Mouse (Mus musculus) adrenal gland, adult 10 weeks (tissue): Measurements from ENCODE around the gene Samd11. TPM values are rescaled to one million over a fixed set of nuclear protein-coding genes. Genes with fewer than 3 reads are reported as not detected.

Experiments
- polyA plus RNA-seq: library from polyadenylated mRNA; stranded (reverse); fragments of 350-450 nt; fragmentation: Illumina TruSeq; extraction: RNeasy Lipid Tissue Mini Kit (QIAGEN cat#74804); gene quantifications from one replicate; pipeline ENCODE4 v1.2.3, GENCODE M21; 2014; ENCODE audit warnings: low read depth, low replicate concordance

Samd11 gene
- polyA plus RNA-seq, result not detected

DNA sequence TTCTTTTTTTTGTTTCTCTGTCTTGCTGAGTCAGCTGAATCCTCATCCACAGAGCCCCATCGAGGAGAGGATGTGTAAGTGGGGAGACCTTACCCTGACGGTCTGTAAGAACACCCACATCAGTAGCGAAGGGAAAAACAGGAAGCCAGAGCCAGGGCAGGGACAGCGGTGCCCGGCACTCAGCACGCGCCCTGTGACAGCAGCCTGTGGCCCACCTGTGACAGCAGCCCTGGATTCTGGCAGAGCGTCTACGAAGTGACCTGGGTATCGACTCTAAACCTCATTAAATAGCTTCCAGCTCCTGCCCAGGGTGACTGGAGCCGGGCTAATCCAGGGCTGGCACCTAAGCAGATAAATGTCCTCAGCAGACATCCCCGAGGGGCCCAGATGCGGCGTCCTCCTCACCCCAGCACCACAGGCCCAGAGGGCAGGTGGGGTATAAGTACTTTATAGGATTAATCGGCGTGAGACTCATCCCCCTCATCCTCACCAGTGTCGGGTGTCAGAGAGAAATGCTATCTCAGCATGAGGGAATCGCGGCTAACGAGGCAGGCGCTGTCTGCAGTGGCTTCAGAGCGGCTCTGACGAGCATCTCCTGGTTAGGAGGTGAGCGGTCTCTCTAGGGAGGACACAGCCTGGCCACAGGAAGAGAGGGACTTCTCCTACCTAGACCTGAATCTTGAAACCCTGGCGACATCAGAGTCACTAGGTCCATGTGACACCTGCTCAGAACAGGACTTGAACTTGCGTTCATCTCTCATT, at the start of gene Samd11:
Gene Samd11, minus strand, starts transcription at position 580 of the 762 bp plus-strand sequence.

DNA sequence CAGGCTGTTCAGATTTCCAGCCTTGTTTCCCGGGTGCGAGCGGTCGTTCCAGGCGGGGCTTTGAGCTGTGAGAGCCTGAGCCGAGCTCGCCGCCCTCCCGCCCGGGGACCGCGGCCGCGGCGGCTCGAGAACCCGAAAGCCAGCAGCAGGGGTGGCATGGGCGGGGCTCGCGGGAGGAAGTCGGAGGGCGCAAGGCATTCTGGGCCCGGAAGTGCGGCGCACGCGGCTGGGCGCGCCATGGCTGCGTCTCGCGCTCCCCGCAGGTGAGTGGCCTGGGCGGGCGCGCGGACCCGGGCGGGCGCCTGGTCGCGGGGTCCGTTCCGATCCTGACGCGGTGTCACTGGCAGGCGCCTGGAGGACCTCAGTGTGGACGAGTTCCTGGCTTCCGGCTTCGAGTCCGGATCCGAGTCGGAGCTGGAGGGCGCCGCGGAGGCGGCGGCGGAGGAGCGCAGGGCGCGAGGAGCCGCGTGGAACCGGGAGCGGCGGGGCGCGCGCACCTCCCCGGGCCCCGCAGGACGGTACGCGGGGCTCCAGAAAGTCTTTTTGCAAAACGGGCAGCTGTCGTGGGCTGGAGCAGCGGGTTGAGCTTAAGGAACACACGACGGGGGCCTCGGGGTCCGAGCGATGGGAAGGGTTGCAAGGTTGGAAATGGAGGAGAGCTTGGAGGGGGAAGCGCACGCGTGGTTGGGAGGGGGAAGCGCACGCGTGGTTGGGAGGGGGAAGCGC, 19.5 kb downstream of the Samd11 start, which contains the start of gene Noc2l:
Gene Noc2l, plus strand, starts transcription at position 203 of the 726 bp plus-strand sequence.

DNA sequence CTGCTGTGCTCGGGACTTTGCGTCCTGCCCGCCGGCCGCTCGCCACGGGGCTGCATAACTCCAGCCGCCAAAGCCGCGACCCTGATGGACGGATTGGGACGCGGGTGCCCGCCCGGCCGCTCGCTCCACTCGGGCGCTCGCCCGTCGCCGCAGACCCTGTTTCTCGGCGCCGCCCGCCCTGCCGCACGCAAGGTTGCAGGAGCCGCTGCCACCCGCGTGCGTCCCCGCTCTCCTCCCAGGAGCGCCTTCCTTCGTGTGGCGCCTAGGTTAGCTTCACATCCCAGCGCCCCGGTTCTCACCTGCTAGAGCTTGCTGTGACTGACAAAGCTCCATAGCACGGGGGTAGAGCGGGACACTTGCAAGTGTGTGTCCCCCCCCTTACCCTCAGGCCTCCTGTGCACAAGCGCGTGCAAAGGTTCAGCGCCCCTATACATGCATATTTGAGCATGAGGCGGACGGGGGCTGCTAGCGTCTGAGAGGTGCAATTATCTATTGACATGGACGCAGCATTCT, 20.7 kb downstream of the Samd11 start, which contains the start of gene Plekhn1:
Gene Plekhn1, minus strand, starts transcription at position 157 of the 513 bp plus-strand sequence.

DNA sequence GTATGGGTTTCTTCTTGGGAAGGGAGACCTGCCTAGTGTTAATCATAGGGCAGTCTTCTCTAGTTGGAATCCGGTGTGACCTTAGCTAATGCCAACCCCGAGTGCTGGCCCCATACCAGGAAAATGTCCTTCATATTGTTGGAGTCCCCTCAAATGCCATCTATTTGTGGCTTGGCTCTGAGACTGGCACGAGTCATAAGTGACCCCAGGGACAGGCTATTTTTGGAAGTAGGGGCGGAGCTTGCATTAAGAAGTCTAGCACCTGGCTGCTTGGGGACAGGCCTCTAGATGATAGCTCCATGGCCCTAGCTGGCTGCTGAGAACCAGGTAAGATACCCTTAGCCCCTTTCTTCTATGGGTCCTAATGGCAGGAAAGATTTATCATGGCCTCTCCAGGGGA, 39.8 kb downstream of the Samd11 start, which contains the start of gene Perm1:
Gene Perm1, plus strand, starts transcription at position 220 of the 400 bp plus-strand sequence.

DNA sequence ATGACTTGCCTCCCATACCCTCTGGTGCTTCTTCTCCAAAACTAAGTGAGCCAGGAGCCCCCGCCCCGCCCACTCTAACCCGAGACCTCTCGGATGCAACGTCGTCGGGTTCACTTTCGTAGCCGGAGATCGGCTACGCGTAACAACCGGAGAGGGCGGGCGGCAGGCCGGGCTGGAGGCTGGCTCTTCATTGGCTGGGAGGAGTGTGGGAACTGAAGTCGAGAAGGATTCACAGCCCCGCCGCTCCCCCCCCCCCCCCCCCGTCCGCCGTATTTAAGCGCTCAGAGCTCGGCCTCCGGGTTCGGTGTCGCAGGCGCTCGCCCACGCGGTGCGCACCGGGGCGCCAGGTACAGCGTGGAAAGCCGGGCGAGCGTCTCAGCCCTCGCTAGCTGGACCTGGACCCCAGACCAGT, 52.5 kb downstream of the Samd11 start, which contains the start of gene AW011738:
Gene AW011738, plus strand, starts transcription at position 304 of the 412 bp plus-strand sequence.

DNA sequence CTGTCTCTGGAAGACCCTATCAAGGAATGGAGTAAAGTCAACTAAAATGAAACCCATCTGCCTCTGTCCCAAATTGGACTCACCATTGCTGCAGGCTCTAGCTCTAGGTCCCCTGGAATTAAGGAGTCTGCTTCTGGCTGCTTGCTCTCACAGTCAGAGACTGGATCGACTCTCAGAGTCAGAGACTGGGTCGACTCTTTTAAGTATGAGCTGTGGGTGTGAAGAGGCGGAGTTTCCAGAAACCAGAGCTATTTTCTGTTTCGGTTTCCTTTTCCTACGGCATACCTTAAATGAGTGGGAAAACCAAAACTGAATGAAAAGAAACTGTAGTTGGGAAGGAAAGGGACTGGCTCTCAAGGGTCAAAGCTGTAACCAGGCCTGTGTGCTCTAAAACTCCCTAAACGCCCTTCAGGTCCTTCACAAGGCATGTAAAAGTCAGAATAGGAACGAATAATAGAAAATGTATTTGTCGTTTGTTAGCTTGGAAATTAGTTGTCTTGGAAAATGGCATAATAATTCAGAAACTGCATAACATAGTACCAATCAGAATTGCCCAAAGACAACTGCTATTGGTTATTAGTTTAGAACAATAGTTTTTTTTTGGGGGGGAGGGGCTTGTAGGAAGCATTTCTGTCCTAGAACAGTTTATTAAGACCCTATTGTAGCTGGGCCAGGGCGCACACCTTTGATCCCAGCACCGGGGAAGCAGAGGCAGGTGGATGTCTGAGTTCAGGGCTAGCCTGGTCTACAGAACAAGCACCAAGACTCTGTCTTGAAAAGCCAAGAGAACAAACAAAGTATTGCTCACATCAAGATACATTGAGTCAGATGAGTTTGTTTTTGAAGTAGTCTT, 54.6 kb downstream of the Samd11 start, which contains the start of gene Isg15:
Gene Isg15, minus strand, starts transcription at position 196 of the 853 bp plus-strand sequence.

DNA sequence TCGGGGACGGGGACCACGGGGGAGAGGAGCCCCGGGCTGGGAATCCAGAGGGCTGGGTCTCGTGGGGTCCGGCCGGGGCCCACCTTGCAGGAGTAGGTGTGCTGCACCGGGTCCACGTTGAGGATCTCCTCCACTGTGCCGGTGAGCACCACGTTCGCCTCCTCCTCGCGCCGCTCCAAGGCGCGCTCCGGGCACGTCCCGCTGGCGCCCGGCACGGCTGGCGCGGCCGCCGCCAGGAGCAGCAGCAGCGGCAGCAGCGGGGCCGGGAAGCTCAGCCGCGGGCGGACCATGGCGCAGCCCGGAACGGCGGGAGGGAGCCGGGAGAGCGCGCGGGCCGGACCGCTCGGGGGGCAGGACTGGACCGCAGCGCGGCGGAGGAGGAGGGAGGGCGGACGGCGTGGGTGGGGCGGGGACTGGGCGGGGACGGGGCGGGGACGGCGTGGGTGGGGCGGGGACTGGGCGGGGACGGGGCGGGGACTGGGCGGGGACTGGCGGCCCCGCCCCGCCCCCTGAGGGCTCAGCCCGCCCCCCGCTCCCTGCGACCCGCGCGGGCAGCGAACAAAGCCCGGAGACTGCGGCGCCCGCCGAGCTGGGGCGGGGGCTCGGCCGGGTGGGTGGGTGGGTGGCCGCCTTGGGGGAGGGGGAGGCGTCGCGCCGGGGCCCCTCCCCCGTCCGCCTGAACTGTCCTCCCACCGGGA, 58.2 kb downstream of the Samd11 start, which contains the start of gene Agrn:
Gene Agrn, minus strand, starts transcription at position 358 of the 698 bp plus-strand sequence.

Other genes starting within 250 kb of the Samd11 start
- not detected for gene Tnfrsf4, start 241.8 kb downstream of the Samd11 start, polyA plus RNA-seq
- not detected for gene Tnfrsf18, start 229.5 kb downstream of the Samd11 start, polyA plus RNA-seq
- gene Ttll10, start 196.2 kb downstream of the Samd11 start, polyA plus RNA-seq, result not detected
- gene 9430015G10Rik, start 145.7 kb downstream of the Samd11 start, polyA plus RNA-seq, result 2.3 TPM
- gene Rnf223, start 125.1 kb downstream of the Samd11 start, polyA plus RNA-seq, result not detected
- gene Agrn, start 58.2 kb downstream of the Samd11 start, polyA plus RNA-seq, result 7.5 TPM
- not detected for gene Isg15, start 54.8 kb downstream of the Samd11 start, polyA plus RNA-seq
- 0.41 TPM for gene AW011738, start 52.4 kb downstream of the Samd11 start, polyA plus RNA-seq
- 1.1 TPM for gene Perm1, start 39.8 kb downstream of the Samd11 start, polyA plus RNA-seq
- gene Plekhn1, start 20.8 kb downstream of the Samd11 start, polyA plus RNA-seq, result 1.8 TPM
- gene Noc2l, start 19.6 kb downstream of the Samd11 start, polyA plus RNA-seq, result 6.1 TPM
- gene Vmn2r-ps159, start 75.4 kb upstream of the Samd11 start, polyA plus RNA-seq, result not detected